Mouse (Mus musculus) thymus, postnatal 10 days (tissue): ENCODE results near the gene Gbp3.
"Not testable (repeated sequence)": the region's sequence is repeated elsewhere in the genome, so short reads cannot be mapped to it uniquely, and the experiment has no call there.

Experiments used
- DNase-seq, 2 experiments: peaks; one replicate each; pipeline ENCODE4 v3.0.0; 2021; ENCODE audit warnings: low spot score in 2 of 2

The Gbp3 gene

GRCm38 (mm10) chr3:142559632-142560228, at the start of gene Gbp3:
Gbp3 (plus strand) TSS chr3:142560026.
- DNase-seq: peak in 1 of 2 experiments; percentile 25

DNA sequence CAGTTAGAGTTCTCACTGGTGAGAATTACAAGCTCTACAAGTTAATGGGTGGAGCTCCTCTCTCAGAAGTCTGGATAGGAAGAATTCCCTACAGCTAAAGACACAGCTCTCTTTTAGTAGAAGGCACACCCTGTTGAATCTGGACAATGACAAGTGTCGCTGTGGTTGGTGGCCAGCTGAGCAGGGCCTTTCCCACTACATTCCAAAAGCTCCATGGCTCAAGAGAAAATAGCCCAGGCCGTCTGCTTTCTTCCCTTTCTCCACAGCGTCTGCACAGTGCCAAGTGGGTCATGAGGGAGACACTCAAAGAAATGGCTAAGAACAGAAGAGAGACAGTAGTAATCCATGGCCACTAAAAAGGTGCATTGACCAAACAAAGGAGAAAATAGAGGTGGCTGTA, 31.7 kb upstream of the Gbp3 start:
- no peak for DNase-seq

DNA sequence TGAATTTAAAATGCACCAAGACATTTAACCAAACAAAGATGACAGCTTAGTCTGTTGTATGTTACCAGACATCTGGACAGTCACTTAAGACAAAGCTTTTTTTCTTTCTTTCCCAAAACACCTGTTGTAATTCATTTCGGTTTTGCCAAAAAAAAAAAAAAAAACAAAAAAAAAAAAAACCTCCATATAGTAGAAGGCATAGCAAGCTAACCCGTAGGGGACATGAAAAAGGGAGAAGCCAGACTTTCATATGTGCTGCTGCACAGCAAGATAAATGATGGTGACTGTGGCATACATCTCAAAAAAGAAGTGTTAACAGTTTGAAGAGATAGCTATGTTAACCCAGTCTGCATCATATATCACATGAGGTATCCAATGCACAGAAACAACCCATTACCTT, 30.2 kb upstream of the Gbp3 start:
- no peak for DNase-seq

DNA sequence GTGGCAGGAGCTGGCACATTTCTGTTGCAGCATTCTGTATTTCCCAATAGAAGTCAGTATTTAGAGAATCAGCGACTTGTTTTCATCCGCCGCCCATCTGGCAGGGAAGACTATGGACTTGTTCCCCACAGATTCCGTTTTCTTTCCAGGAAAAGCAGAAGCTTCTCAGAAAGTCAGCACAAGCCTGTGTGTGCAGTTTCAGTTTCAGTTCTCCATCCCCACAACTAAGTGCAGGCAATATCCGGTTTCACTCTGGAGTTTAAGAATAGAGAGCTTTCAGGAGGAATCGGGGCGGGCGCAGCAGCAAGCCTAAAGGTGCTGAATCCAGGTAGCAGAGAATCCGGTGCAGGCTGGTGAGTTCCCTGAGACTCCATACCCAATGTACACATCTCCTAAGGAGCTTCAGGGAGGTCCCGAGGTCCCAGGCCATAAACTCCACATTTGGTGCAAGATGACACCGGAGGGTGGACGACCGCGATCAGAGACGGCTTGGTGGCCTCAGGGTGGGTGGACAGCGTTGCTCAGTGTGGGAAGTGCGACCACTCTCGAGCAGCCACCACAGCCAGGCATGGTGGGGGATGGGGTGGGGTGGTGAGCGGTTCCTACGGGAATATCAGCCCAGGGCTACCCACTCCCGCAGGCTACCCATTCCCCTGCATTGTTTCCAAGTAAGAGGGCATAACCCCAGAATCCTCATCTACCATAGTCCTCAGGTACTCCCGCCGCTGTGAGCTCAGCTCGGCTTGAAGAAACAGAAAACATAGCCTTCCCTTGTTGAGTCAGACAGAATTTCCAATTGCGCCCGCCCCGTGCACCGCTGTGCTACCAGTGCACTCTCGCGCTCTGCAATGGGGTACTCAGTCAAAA, 29.5 kb upstream of the Gbp3 start, which contains the start of gene Gbp7:
Gene Gbp7, plus strand, starts transcription at position 256 of the 867 bp plus-strand sequence.
- DNase-seq: peak; percentile 23 to 30

- no peak for DNase-seq
Observed at GRCm38 (mm10) chr3:142531595-142531994, 28.2 kb upstream of the Gbp3 start.

GRCm38 (mm10) chr3:142533185-142533584, 26.6 kb upstream of the Gbp3 start:
- DNase-seq: no peak

DNA sequence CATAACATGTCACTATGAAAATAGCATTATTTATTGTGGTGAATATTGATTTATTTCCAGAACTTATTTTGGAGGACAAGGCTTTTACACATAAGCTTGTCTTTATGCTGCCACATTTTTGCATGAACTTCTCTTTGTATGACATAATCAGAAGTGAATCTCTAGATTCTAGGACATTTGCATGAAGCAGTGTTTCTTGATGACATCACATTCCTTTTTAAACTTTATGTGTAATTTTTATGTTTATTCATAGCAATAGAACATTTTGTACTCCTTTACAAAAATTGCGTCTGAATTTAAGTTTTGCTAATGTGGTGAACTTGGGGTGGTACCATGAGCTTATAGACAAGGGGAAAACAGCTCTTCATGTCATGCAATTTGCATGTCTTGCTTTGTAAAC, 24.2 kb upstream of the Gbp3 start:
- DNase-seq: no peak

GRCm38 (mm10) chr3:142541391-142541790, 18.4 kb upstream of the Gbp3 start:
- no peak for DNase-seq

GRCm38 (mm10) chr3:142542776-142543175, 17.1 kb upstream of the Gbp3 start:
- DNase-seq: not testable (repeated sequence)

DNA sequence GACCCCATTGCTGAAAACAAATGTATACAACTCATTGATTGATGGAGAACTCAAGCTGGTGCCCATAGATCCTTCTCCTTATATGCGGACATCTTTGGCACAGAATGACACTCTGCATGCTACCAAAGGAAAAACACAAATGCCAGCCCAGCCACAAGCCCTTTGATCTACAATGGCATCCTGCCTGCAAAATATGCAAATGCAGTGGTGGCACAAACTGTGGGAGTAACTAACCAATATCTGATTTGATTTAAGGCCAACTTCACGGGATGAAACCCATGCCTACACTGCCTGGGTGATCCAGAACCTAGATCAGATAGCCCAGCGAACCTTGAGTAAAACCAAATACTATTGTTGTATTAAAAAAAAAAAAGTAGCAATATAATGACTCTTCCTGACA, 13.1 kb upstream of the Gbp3 start:
- no peak for DNase-seq

- DNase-seq: no peak
Observed at GRCm38 (mm10) chr3:142550052-142550676, 9.7 kb upstream of the Gbp3 start.

DNA sequence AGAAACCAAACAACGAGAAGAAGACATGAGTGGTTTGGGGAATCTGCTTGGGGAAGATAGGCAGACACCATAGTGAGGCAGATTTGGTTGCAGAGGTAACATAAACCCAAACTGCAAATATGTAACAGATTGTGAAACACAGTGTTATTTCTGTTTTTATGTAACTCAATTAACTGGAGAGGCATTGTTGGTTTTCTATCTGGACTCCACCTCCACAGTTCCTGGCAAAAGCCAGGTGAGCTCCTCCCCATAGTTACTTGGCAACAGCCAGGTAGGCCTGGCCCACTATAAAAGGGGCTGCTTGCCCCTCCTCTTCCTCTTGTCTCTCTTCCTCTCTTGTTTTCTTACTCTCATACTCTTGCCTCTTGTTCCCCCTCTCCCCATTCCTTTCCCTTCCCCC, 5.2 kb upstream of the Gbp3 start:
- no peak for DNase-seq

DNA sequence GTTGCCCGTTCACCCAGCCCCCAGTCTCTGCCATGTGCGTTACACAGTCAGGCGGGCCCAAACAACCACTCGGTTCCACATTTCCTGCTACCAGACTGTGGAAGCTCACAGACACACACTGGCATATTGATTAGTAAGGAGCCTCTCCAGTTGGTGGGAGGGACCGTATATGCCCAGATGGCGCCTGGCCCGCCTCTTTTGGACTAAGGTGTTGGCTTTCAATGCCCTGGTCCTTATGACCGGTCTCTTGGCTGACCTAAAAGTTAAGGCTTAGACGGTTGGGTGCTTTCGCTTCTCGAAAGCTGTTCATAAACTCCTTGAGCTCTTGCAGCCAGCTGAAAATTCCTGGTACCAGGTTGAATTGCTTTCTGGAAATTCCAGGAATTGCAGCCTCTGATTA, 4.2 kb upstream of the Gbp3 start:
- DNase-seq: no peak

DNA sequence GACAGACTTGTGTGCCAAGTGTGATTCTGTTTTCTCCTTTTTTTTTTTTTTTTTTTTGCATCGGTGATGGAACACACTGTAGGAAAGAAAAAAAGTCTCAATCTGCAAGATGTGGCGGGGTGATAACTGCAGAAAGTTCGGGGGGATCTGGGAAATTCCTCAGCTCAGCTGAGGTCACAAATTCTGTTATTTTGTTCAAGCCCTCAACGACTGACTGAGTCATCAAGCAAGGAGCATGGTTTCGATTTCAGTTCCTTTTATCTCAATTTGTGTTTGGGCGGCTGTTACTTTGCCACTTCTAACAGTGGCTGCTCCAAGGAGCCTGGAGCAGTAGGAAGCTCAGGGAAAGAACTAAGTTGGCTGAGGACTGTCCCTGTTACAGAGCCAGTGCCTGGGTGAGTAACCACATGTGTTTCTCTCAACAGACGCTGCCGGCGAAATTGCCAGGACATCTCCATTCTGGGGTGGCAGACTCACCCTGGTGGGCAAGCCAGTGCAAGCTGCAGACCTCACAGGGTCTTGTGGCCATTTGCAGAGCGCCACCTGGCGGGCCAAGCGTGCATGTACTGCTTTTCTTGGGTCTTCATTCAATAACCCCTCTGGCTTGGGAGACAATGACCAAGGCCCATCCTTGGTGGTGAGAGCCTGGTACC, 596 bp downstream of the Gbp3 start:
- DNase-seq: peak; percentile 85 to 89

DNA sequence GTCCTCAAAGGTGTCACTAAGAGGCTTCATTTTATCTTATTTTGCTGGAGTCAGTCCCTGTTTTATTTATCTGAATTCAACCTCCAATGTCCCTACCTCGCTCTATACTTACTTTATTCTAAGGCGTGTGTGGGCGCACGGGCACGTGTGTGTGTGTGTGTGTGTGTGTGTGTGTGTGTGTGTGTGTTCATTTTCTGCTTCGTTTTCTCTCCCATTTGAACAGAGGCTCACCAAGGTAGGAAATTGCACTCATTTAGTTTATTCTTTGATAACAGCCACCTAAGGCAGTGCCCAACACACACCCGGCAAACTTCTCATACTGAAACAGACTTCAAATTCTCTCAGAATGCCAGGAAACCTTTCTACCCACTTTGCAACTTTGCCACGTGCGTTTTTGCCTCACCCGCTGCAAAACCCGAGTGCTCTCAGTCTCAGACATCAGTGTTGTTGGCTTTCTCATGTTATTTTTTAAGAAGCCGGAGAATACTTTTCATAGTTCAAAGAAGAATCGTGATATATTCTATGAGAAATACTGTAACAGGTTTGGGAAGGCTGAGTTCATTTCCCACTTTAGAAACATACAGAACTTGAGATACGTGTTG, 1.3 kb downstream of the Gbp3 start:
- DNase-seq: no peak

GRCm38 (mm10) chr3:142561666-142562065, 1.8 kb downstream of the Gbp3 start:
- no peak for DNase-seq

DNA sequence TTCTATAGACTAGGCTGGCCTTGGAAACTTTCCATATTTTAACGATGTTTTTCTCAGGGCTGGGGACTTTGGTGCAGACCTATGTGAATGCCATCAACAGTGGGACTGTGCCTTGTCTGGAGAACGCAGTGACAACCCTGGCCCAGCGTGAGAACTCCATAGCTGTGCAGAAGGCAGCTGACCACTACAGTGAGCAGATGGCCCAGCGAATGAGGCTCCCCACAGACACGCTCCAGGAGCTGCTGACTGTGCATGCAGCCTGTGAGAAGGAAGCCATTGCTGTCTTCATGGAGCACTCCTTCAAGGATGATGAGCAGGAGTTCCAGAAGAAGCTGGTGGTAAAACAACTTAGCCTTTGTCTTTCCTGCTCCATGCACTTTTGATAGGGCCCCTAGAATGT, 7.7 kb downstream of the Gbp3 start:
- DNase-seq: not testable (repeated sequence)

DNA sequence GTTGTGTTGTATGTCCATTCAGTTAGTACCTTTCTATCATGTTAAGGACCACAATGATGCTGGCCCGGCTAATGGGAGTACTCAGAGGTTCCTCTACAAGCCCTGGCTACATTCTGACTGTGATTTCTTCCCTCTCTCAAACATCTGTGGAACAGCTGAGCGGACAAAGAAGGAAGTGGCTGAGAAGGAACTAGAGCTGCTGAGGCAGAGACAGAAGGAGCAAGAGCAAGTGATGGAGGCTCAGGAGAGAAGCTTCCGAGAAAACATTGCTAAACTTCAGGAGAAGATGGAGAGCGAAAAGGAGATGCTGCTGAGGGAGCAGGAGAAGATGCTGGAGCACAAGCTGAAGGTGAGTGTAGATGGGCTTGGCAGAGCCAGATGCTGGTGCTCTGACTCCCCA, 10.9 kb downstream of the Gbp3 start:
- no peak for DNase-seq

GRCm38 (mm10) chr3:142577108-142577507, 17.3 kb downstream of the Gbp3 start:
- DNase-seq: no peak

GRCm38 (mm10) chr3:142578342-142578741, 18.5 kb downstream of the Gbp3 start:
- DNase-seq: no peak

DNA sequence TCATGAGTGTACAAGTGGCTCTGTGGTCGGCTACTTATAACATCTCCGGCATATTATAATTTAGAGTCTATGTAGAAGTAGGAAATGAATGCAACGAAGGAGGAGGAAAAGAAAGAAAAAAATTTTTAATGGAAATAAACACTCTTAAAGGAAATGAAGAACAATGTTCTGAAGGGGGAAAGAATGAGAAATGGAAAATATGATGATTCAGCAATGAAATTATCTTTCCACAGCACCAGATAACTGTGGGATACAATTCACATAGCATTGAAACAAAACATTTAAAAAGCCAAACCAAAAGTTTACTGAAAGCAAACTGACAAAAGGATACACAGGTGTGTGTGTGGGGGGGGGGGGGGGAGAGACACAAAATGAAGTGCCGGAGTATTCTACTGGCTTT, 23.2 kb downstream of the Gbp3 start:
- no peak for DNase-seq

DNA sequence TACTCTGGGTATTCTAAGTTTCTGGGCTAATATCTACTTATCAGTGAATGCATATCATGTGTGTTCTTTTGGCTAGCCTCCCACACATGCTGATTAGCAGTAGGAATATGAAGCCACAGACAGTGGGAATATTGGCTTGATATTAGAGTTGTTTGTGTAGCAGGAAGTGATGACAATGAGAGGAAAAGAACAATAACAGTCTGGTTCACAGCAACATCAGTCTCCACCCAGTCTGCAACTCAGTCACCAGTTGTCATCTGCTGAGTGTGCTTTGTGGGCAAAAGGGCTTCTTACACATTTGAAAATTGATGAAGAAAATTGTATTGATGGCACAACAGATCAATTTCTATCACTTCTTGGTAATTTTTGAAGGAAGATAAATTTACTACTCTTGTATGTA, 27.6 kb downstream of the Gbp3 start:
- no peak for DNase-seq
